Mouse (Mus musculus): Measurements from ENCODE around the gene Rgs3.

- TF ChIP-seq CTCF (IDR thresholded peaks at IDR 0.05; ENCODE audit: low read depth, low read length) (no peak), POLR2A (IDR thresholded peaks at IDR 0.05; ENCODE audit: extremely low read depth, insufficient read depth, low read length) (no peak)
Observed at GRCm38 (mm10) chr4:62737983-62738695, 178.5 kb downstream of the Rgs3 start.
